Mouse (Mus musculus) gastrocnemius, postnatal 36 days (tissue): ENCODE measurements around the gene Fat3. TPM values are rescaled to one million over a fixed set of nuclear protein-coding genes. Genes with fewer than 3 reads are reported as not detected.

ENCODE experiments used
- DNase-seq, 2 experiments: peaks; one replicate each; pipeline ENCODE4 v3.0.0; 2022
- intact Hi-C: fragments of 180-260 bp; cut with DNase I; formaldehyde crosslinking; loops from one replicate; pipeline ENCODE4 v1.15.1; 2025
- total RNA-seq, 2 experiments: library from RNA; stranded (reverse); gene quantifications; 2 replicates each; pipeline ENCODE4 v1.2.3; 2021

Gene Fat3
- total RNA-seq, 2 experiments from 2014 or later: 0.46 to 0.47 TPM

- intact Hi-C loops: no loop called here
- no peak for DNase-seq
Observed at GRCm38 (mm10) chr9:16439941-16440340, 61.1 kb downstream of the Fat3 start.

GRCm38 (mm10) chr9:16437805-16438204 is 63.3 kb downstream of the Fat3 start:
- intact Hi-C loops: no loop called here
- DNase-seq: no peak

- DNase-seq: no peak
- intact Hi-C loops: no loop called here
Observed at GRCm38 (mm10) chr9:16428589-16428988, 72.5 kb downstream of the Fat3 start.

- intact Hi-C loops: no loop called here
Observed at GRCm38 (mm10) chr9:16422707-16423106, 78.4 kb downstream of the Fat3 start.

DNA sequence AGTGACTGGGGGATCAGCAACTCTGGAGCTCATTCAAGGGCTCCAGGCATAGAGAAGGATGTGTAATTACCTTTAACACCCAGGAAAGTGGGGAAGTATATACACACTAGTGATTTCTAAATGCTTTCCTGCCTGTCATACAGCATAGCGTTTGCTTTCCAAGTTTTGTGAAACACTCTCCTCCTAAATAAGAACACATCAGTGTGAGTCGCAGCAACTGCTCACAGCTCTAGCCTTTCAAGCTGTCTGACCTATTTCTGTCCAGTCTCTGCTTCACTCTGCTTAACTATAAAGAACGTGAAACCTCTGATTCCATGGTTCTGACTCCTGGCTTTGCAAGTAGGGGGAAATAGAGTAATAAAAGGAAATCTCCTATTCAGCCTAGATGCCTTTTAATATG is 98.3 kb downstream of the Fat3 start:
- no peak for DNase-seq
- intact Hi-C loops: no loop called here

More at GRCm38 (mm10) chr9:16422707-16423106, 78.4 kb downstream of the Fat3 start:
- no peak for DNase-seq

GRCm38 (mm10) chr9:16398734-16399686 is 102.1 kb downstream of the Fat3 start:
- no peak for DNase-seq
- intact Hi-C loops: no loop called here

DNA sequence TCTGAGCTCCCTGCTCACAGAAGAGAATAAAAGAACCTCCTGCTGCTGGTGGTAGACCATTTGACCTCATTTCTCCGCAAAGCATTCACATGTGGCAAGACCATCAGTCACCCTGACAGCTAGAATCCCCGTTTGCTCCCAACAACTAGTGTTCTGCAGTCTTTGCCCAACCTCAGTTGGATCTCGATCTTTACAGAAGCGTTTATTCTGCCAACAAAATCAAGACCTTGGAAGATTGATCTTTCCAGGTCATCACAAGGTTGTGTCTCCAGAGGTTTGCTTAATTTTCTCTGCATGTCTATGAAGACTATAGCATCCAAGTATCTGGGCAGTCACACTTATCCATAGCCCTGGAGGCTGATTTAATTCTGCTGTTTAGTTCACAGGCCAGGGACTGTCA is 111.9 kb downstream of the Fat3 start:
- intact Hi-C loops: no loop called here
- DNase-seq: no peak

- DNase-seq: no peak
Observed at GRCm38 (mm10) chr9:16387527-16387926, 113.6 kb downstream of the Fat3 start.

DNA sequence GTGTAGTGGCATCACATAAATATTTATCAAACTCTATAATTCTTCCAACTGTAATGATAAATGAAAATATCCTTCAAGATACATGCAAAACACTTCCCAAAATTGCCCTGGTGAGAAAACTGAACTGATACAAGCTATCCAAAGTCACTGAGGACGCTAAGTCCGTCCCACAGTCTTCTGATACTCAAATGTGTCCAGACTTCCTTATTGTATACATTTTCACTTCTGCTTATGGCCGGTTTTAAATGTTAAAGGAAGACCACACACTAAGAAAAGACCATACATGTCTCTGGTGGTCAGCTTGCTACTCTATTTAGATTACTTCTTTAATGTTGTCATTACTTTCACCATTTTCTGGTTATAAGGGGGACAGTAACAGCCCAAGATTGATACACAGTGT is 137.4 kb downstream of the Fat3 start:
- no peak for DNase-seq
- intact Hi-C loops: no loop called here

More at GRCm38 (mm10) chr9:16387527-16387926, 113.6 kb downstream of the Fat3 start:
- intact Hi-C loops: no loop called here

DNA sequence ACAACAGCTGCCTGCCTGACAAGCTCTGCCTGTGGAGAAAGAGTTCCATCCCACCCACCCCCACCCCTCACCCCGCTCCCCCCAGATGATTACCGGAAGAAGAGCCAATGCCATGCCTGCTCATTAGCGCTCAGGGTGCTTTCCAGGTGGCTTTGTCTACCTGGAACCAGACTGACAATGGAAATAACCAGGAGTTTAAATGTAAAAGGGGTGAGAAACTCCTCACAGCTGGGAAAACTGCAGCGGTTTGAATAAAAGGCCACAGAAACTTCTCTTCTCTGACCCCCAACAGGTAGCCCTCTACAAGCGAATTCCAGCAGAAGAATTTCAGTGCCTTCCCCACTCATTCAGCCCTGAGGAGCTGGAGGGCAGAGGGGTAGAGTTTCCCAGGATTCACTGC is 139.3 kb downstream of the Fat3 start:
- no peak for DNase-seq
- intact Hi-C loops: no loop called here

- DNase-seq: no peak
- intact Hi-C loops: no loop called here
Observed at GRCm38 (mm10) chr9:16356636-16357035, 144.4 kb downstream of the Fat3 start.

- intact Hi-C loops: no loop called here
- no peak for DNase-seq
Observed at GRCm38 (mm10) chr9:16354906-16355305, 146.2 kb downstream of the Fat3 start.

DNA sequence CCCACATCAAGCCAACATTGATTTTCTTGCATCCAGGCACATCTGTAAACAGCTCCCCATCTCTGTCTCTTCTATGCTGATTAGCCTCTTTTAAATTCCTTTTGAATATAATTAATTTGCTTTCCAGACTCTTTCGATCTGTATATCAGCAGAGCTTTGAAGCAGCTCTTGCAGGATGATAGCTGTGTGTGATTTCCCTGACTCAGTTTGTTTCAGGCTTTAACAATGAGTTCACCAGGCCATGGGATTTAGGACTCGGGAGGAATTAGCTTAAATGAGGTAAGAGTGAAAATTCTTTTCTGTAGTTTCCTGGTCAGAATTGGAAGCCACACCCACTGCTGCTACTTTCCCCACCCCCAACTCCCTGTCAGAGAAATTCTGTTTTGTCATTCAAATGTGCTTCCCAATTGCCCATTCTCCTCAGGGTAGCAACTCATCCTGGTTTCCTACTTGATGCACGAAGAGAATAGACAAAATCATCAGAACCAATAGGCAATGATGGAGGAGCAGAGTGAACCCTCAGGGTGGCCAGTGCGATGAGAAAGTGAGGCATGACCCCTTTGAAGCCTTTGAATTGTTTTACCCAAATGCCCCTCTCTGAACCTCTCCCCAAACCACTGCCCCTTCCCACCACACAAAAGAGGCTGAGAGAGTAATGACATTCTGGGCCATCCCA is 147.9 kb downstream of the Fat3 start:
- DNase-seq: no peak
- intact Hi-C loops: no loop called here

GRCm38 (mm10) chr9:16352486-16353048 is 148.5 kb downstream of the Fat3 start:
- intact Hi-C loops: no loop called here
- no peak for DNase-seq

- intact Hi-C loops: no loop called here
- DNase-seq: no peak
Observed at GRCm38 (mm10) chr9:16344902-16345855, 155.9 kb downstream of the Fat3 start.

DNA sequence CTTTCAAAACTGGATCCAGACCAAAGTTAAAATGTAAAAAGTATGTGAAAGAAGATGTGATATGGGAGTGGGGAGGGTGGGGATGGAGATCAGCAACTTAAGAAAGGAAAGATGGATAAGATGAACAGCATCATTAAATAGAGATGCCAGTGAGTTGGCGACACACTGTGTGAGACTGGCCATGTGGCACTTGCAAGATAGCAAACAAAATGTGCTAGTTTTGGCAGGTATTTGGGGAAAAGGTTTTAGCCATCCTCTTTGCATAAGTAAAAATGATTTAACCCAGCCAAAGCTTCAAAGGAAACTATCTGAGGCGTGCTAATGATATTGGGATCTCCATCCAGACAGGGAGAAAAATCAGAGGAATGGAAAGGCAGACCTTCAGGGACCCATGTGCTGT is 157.9 kb downstream of the Fat3 start:
- no peak for DNase-seq
- intact Hi-C loops: no loop called here

GRCm38 (mm10) chr9:16342577-16342976 is 158.5 kb downstream of the Fat3 start:
- intact Hi-C loops: no loop called here

DNA sequence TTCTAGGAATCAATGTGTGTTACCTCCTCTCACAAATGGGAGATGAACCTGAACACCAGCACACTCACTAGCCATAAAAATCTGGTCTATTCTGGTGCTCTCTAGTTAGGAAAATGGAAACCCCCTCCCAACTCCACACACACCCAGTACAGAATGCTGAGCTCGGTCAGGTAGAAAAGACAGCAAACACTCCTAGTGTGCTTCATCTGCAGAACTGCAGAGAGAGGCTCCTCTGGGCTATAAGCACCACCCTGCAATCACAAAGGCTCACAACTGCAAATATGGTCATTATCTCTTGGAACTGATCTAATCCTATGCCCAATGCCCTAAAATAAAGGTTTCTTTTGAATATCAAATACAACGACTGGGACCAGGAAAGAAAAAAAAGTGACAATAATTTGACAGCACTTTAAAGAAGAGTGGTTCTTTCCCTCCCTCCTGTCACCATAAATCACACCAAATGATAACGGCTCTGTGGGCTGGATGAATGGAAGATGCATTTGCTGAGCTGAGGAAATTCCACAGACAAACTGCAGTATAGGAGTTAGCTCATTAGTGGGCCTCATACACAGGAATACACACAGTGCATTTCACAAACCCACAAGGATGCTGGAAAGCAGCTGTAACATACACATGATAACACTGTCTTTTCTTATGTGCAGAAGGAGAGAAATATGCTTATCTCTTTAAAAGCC is 170.6 kb downstream of the Fat3 start:
- intact Hi-C loops: no loop called here
- DNase-seq: no peak

More at GRCm38 (mm10) chr9:16342577-16342976, 158.5 kb downstream of the Fat3 start:
- no peak for DNase-seq

GRCm38 (mm10) chr9:16318957-16319356 is 182.1 kb downstream of the Fat3 start:
- intact Hi-C loops: no loop called here
- DNase-seq: no peak
